7 mouse cellular contexts compared by ENCODE assay signal in genomic region chr1:90838221-90838620, GRCm38 (mm10). TPM values are rescaled to one million over a fixed set of nuclear protein-coding genes. Genes with fewer than 3 reads are reported as not detected.
DNase-seq lines count a peak whose midpoint lies in the region; ATAC-seq and TF ChIP-seq lines count a peak whose summit lies in the region.

No protein-coding gene starts in this region.

- peaks cover 26% of the 10 kb centered on the region; the same call in 1 of the 2 replicates for H3K27me3 ChIP-seq in heart, embryonic 10.5 days (ENCODE audit: insufficient read depth, poor library complexity, severe bottlenecking)
- no peaks in the 10 kb centered on the region; the same call in 1 of the 2 replicates for H3K27me3 ChIP-seq in liver, embryonic 12.5 days (replicated peaks)

- no peaks in the 10 kb centered on the region for H3K4me1 ChIP-seq in cortical plate, adult 2 months (ENCODE audit: control insufficient read depth, insufficient read depth, low read length)
- H3K4me1 ChIP-seq in heart, embryonic 10.5 days = peaks cover 28% of the 10 kb centered on the region
- H3K4me1 ChIP-seq in liver, embryonic 12.5 days = no peaks in the 10 kb centered on the region

- H3K27ac ChIP-seq in cortical plate, adult 2 months (ENCODE audit: insufficient read depth, low read length) = no peak overlapping the region
- peak overlapping the region; percentile 77 for H3K27ac ChIP-seq in heart, embryonic 10.5 days
- no peak overlapping the region for H3K27ac ChIP-seq in liver, embryonic 12.5 days

- no peak for TF ChIP-seq CTCF in cortical plate, adult 2 months (IDR thresholded peaks at IDR 0.05; ENCODE audit: extremely low read depth, insufficient read depth, low read length)

- WGBS in heart, embryonic 10.5 days = 54% methylated on average over 12 of the region's 12 CpGs
- 57% methylated on average over 12 of the region's 12 CpGs for WGBS in liver, embryonic 12.5 days (ENCODE audit: insufficient replicate concordance)

- TF ChIP-seq POLR2A in cortical plate, adult 2 months (IDR thresholded peaks at IDR 0.05; ENCODE audit: extremely low read depth, insufficient read depth, low read length) = peak; percentile 51; the same call in 1 of the 2 replicates

- H3K4me2 ChIP-seq in liver, embryonic 12.5 days = no peak overlapping the region

- H3K4me3 ChIP-seq in cortical plate, adult 2 months (ENCODE audit: insufficient read depth, low read length) = no peak overlapping the region
- H3K4me3 ChIP-seq in heart, embryonic 10.5 days = no peak overlapping the region
- H3K4me3 ChIP-seq in liver, embryonic 12.5 days = no peak overlapping the region

- no peaks in the 10 kb centered on the region for H3K9me3 ChIP-seq in heart, embryonic 10.5 days
- H3K9me3 ChIP-seq in liver, embryonic 12.5 days (replicated peaks) = no peaks in the 10 kb centered on the region

- H3K9ac ChIP-seq in liver, embryonic 12.5 days = no peak overlapping the region

- peak; percentile 69 for DNase-seq in NIH3T3 (ENCODE audit: low read depth)
- no peak for DNase-seq in heart, embryonic 10.5 days (ENCODE audit: low spot score)
- peak; percentile 34 to 60 for DNase-seq in layer of hippocampus, postnatal 14 days (ENCODE audit: low spot score in 2 of 2)
- DNase-seq in ovary, postnatal 10 days (ENCODE audit: low spot score) = peak; percentile 6
- no peak for DNase-seq in spleen, postnatal 36 days (ENCODE audit: low spot score in 2 of 2)

- ATAC-seq in liver, embryonic 12.5 days = no peak

- H3K36me3 ChIP-seq in heart, embryonic 10.5 days = no peaks in the 10 kb centered on the region
- H3K36me3 ChIP-seq in liver, embryonic 12.5 days = no peaks in the 10 kb centered on the region

RNA-seq across cellular contexts. Expression of gene Col6a3, which starts 5.5 kb away (rescaled TPM):
- 1.1 and 1.4 TPM in 2 replicates for polyA plus RNA-seq in cortical plate, adult 2 months (2012; rRNA removed)
- polyA plus RNA-seq in heart, embryonic 10.5 days (2016; fragmentation: Nextera tagmentation; extraction: Ambion mirVana) = 1.6 and 4.6 TPM in 2 replicates
- total RNA-seq in layer of hippocampus, postnatal 14 days (2021) = 1 to 10 TPM; 6.4 to 8.5 TPM
- polyA plus RNA-seq in liver, embryonic 12.5 days (2016; fragmentation: Nextera tagmentation; extraction: Ambion mirVana) = 7.7 and 9.3 TPM in 2 replicates

Comparison
In these comparisons a context has a peak if more than half of its experiments do, and no peak if none do; other contexts are left out.
1. DNase-seq: peak in NIH3T3 (single experiment), layer of hippocampus, postnatal 14 days (2 of 2) and ovary, postnatal 10 days (single experiment); none in heart, embryonic 10.5 days (single experiment) and spleen, postnatal 36 days (0 of 2).